Mouse (Mus musculus) heart, embryonic 12.5 days (tissue): ENCODE measurements around the gene Napb. TPM values are rescaled to one million over a fixed set of nuclear protein-coding genes. Genes with fewer than 3 reads are reported as not detected.

ENCODE experiments used
- ATAC-seq: fragments of 200-750 bp; cut with Nextera tagmentation; 2 replicates; pipeline ENCODE4 v1.8.0; 2017; ENCODE audit warnings: moderate TSS enrichment, moderate library complexity; ENCODE audit not compliant: insufficient number of reproducible peaks, low FRiP score
- H3K27ac ChIP-seq: fragments of 300-500 bp; sonication (generic); 2 replicates; pipeline ENCODE4 v1.5.1; 2016; ENCODE audit warnings: mild to moderate bottlenecking, moderate library complexity; ENCODE audit not compliant: poor library complexity, severe bottlenecking
- H3K27me3 ChIP-seq: fragments of 300-500 bp; sonication (generic); replicated peaks from 2 replicates; pipeline ENCODE4 v1.6.1; 2016; ENCODE audit warnings: mild to moderate bottlenecking, moderate library complexity
- H3K36me3 ChIP-seq: fragments of 300-500 bp; sonication (generic); 2 replicates; pipeline ENCODE4 v1.6.1; 2016; ENCODE audit warnings: mild to moderate bottlenecking, moderate library complexity
- H3K4me1 ChIP-seq: fragments of 300-500 bp; sonication (generic); replicated peaks from 2 replicates; pipeline ENCODE4 v1.6.1; 2016; ENCODE audit warnings: mild to moderate bottlenecking
- H3K4me2 ChIP-seq: fragments of 300-500 bp; sonication (generic); 2 replicates; pipeline ENCODE4 v1.6.1; 2016; ENCODE audit warnings: mild to moderate bottlenecking, moderate library complexity
- H3K4me3 ChIP-seq: fragments of 300-500 bp; sonication (generic); 2 replicates; pipeline ENCODE4 v1.5.1; 2016; ENCODE audit warnings: mild to moderate bottlenecking
- H3K9ac ChIP-seq: fragments of 300-500 bp; sonication (generic); 2 replicates; pipeline ENCODE4 v1.6.1; 2016; ENCODE audit warnings: mild to moderate bottlenecking, moderate library complexity
- H3K9me3 ChIP-seq: fragments of 300-500 bp; sonication (generic); replicated peaks from 2 replicates; pipeline ENCODE4 v1.6.1; 2016; ENCODE audit warnings: mild to moderate bottlenecking, moderate library complexity
- WGBS: fragments of 180-500 bp; shearing (Covaris S2); methylation state at CpG from one replicate; pipeline ENCODE4 v1.1.7; 2016; 5-methylcytosine and 5-hydroxymethylcytosine counted together
- polyA plus RNA-seq: library from polyadenylated mRNA; unstranded; fragments of >200 nt; fragmentation: Nextera tagmentation; extraction: Ambion mirVana; gene quantifications from 2 replicates; pipeline ENCODE4 v1.2.1, GENCODE M21; 2016

Gene Napb
- polyA plus RNA-seq, 1 experiment from 2014 or later, result 2.9 TPM

GRCm38 (mm10) chr2:148644421-148645000 is 87.8 kb downstream of the Napb start:
- no peaks in the 10 kb centered on the region for H3K36me3 ChIP-seq
- 70% methylated on average over 6 of the region's 6 CpGs for WGBS
- H3K4me3 ChIP-seq, result no peak overlapping the region

More at GRCm38 (mm10) chr2:148644421-148645000, 87.8 kb downstream of the Napb start:
- H3K9me3 ChIP-seq, result no peaks in the 10 kb centered on the region
- no peak overlapping the region for H3K4me2 ChIP-seq
- no peaks in the 10 kb centered on the region for H3K27me3 ChIP-seq
- no peak for ATAC-seq
- no peaks in the 10 kb centered on the region for H3K4me1 ChIP-seq
- no peak overlapping the region for H3K27ac ChIP-seq
- H3K9ac ChIP-seq, result no peak overlapping the region

Other genes with a start within 250 kb of the Napb start
- 53.5 and 59.7 TPM in 2 replicates for gene Nxt1, start 59.9 kb downstream of the Napb start, polyA plus RNA-seq
- gene Gzf1, start 51.4 kb downstream of the Napb start, polyA plus RNA-seq, result 17.7 and 18.8 TPM in 2 replicates
- gene Cstl1, start 17.9 kb upstream of the Napb start, polyA plus RNA-seq, result not detected in 2 replicates
- not detected in 2 replicates for gene Cst11, start 39.0 kb upstream of the Napb start, polyA plus RNA-seq
- gene 8030411F24Rik, start 49.5 kb upstream of the Napb start, polyA plus RNA-seq, result not detected in 2 replicates
- gene Cst12, start 56.9 kb upstream of the Napb start, polyA plus RNA-seq, result not detected in 2 replicates
- not detected in 2 replicates for gene Cst8, start 66.3 kb upstream of the Napb start, polyA plus RNA-seq
- not detected in 2 replicates for gene Cst13, start 87.6 kb upstream of the Napb start, polyA plus RNA-seq
- gene Cst9, start 102.7 kb upstream of the Napb start, polyA plus RNA-seq, result 1.2 and 1.8 TPM in 2 replicates
- 0.48 TPM in 1 of 2 replicates, not detected in the other for gene 9230104L09Rik, start 132.6 kb upstream of the Napb start, polyA plus RNA-seq
- gene Cst3, start 143.2 kb upstream of the Napb start, polyA plus RNA-seq, result 745 and 758 TPM in 2 replicates